Mouse (Mus musculus) heart, adult 2 months (tissue): ENCODE measurements around the gene Tgfbr3l. TPM values are rescaled to one million over a fixed set of nuclear protein-coding genes. Genes with fewer than 3 reads are reported as not detected.

Source experiments
- DNase-seq, 2 experiments: peaks; one replicate each; pipeline ENCODE4 v3.0.0; 2021
- H3K27ac ChIP-seq: fragments of 200-600 bp; 2 replicates; pipeline ENCODE4 v1.8.1; 2022
- H3K27me3 ChIP-seq: fragments of 200-500 bp; 2 replicates; pipeline ENCODE4 v1.6.1; 2012; ENCODE audit warnings: mild to moderate bottlenecking, low read length, inconsistent platforms, mixed read lengths; ENCODE audit not compliant: control insufficient read depth, insufficient read depth
- H3K36me3 ChIP-seq: fragments of 200-500 bp; 2 replicates; pipeline ENCODE4 v1.6.1; 2012; ENCODE audit warnings: low read length, inconsistent platforms; ENCODE audit not compliant: control insufficient read depth, insufficient read depth
- H3K4me1 ChIP-seq: fragments of 200-500 bp; 2 replicates; pipeline ENCODE4 v1.6.1; 2011; ENCODE audit warnings: low read length; ENCODE audit not compliant: control insufficient read depth, insufficient read depth
- H3K4me3 ChIP-seq: fragments of 200-600 bp; 2 replicates; pipeline ENCODE4 v1.8.1; 2022
- H3K79me2 ChIP-seq: fragments of 200-500 bp; replicated peaks from 2 replicates; pipeline ENCODE4 v1.6.1; 2012; ENCODE audit warnings: mild to moderate bottlenecking, inconsistent platforms, low read length, moderate library complexity, mixed read lengths; ENCODE audit not compliant: control insufficient read depth, insufficient read depth
- H3K9ac ChIP-seq: fragments of 200-500 bp; 2 replicates; pipeline ENCODE4 v1.6.1; 2012; ENCODE audit warnings: low read depth, mild to moderate bottlenecking, control low read depth, inconsistent platforms, low read length, mixed read lengths
- CTCF ChIP-seq: fragments of 200-600 bp; IDR thresholded peaks from 2 replicates; pipeline ENCODE4 v1.8.1; 2022; ENCODE audit warnings: antibody characterized with exemption, mild to moderate bottlenecking, moderate library complexity
- EP300 ChIP-seq: fragments of 200-500 bp; IDR thresholded peaks from 2 replicates; pipeline ENCODE4 v1.6.1; 2011; ENCODE audit warnings: low read depth, low read length, control low read depth; ENCODE audit not compliant: insufficient read depth
- POLR2A ChIP-seq: fragments of 200-500 bp; IDR thresholded peaks from 2 replicates; pipeline ENCODE4 v1.6.1; 2011; ENCODE audit warnings: mild to moderate bottlenecking, low read depth, low read length, control low read depth; ENCODE audit not compliant: insufficient read depth
- WGBS: fragments of 180-500 bp; shearing (Covaris S2); methylation state at CpG from one replicate; pipeline ENCODE4 v1.1.7; 2018; 5-methylcytosine and 5-hydroxymethylcytosine counted together
- intact Hi-C: fragments of 180-260 bp; cut with DNase I; formaldehyde crosslinking; loops from one replicate; pipeline ENCODE4 v1.15.1; 2025
- polyA plus RNA-seq: library from polyadenylated mRNA; depleted of rRNA; stranded (reverse); fragments of >200 nt; gene quantifications from 2 replicates; pipeline ENCODE4 v1.2.3, GENCODE M21; 2012
- total RNA-seq, 2 experiments: library from RNA; stranded (reverse); gene quantifications; 2 replicates each; pipeline ENCODE4 v1.2.3; 2021

Tgfbr3l gene
- total and polyA plus RNA-seq, 3 experiments = 2.7 to 10.0 (median 3.8) TPM

DNA sequence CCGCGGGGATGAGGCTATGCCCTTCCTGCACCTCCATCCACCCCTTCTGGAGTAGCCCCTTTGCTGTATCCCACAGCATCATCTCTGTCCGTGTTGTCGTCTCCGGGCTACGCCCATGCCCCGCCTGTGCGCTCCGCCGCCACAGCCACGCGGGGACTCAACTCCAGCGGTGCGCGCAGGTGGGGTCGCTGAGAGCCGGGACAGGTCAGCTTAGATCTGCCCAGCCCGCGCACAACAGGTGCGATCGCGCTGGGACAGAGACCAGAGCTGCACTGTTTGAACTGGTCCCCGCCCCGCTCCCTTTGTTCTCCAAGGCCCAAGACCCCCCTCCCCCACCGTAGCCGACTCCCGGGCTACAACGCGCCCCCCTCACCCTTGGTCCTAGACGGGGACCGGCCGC is 10.7 kb downstream of the Tgfbr3l start:
- Histone ChIP-seq H3K27ac (no peak overlapping the region; the same call in 1 of the 2 replicates), H3K36me3 (no peaks in the 10 kb centered on the region), H3K4me3 (peak overlapping the region; percentile 56), H3K4me1 (peaks cover 3% of the 10 kb centered on the region), H3K9ac (peak overlapping the region; percentile 40), H3K79me2 (no peaks in the 10 kb centered on the region), H3K27me3 (no peaks in the 10 kb centered on the region)
- under 1% methylated on average over 32 of the region's 32 CpGs for WGBS
- DNase-seq = peak in 1 of 2 experiments; percentile 22
- intact Hi-C loops = loop anchor here (1.0 kb wide), 1 partner anchor 17 kb away; the partner anchor contains the start of gene Timm44
- TF ChIP-seq CTCF = no peak
- no peak for TF ChIP-seq EP300
- no peak for TF ChIP-seq POLR2A

DNA sequence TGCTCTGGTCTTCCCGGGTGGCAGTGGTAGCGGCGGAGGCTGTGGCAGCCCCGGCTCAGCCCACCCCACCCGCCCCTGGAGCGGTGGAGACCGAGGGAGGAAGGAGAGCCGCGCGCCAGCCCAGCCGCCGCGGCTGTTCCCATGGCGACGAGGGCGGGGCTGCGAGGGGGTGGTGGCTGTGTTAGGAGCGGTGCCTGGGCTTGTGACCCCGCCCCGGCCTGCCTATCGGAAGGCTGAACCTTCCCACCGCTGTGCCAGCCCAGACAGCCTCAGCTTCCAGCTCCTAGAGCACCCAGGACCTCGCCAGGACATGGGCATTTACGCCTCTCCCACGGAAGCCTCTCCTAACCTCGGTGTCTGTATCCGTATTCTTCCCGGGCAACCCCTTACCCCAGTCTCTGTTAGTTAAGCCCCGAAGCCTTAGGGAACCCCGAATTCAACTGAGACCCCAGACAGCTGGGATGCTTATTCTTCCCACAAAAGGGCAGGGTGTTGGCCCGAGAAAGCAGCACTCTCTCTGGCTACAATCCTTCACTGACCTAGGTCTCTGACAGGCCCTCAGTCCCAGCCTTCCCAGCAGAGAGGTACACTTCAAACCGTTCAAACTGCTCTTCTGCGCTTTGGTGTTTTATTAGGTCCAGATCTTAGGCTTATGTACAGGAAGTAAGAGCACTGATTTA is 11.3 kb downstream of the Tgfbr3l start, which contains the start of gene Ctxn1:
Gene Ctxn1, minus strand, starts transcription at position 150 of the 680 bp plus-strand sequence.
- Histone ChIP-seq H3K9ac (peak within 1 kb of the TSS; percentile 40), H3K27me3 (no peaks in the 10 kb centered on the region), H3K4me1 (peaks cover 3% of the 10 kb centered on the region), H3K79me2 (no peaks in the 10 kb centered on the region), H3K4me3 (peak within 1 kb of the TSS; percentile 56), H3K27ac (no peak within 1 kb of the TSS; the same call in 1 of the 2 replicates), H3K36me3 (no peaks in the 10 kb centered on the region)
- WGBS = 6% methylated on average over 33 of the region's 33 CpGs
- peak; percentile 95 to 98 for DNase-seq
- intact Hi-C loops = loop anchor here (1.0 kb wide), 1 partner anchor 16 kb away; the partner anchor contains the start of gene Timm44
- no peak for TF ChIP-seq EP300
- 0 out of 2 replicates have a peak, but pooled peaks have one; percentile 36 for TF ChIP-seq POLR2A

DNA sequence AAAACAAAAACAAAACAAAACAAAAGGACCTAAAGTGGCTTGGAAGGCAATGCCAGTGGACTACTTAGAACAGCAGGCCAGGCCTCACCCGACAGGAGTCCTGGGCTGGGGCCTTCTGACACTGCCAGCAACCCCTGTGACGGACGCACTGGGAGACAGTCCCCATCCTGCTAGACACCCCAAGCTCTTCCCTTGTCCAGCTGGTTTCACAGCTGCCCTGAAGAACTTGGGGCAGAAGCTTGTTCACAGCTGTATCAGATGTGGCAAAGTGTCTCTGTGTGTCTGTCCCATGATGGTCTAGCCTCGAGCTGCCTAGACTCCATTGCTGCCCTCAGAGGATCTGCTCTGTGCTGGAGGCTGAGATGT is 11.8 kb downstream of the Tgfbr3l start:
- Histone ChIP-seq H3K36me3 (no peaks in the 10 kb centered on the region), H3K27me3 (no peaks in the 10 kb centered on the region), H3K4me3 (no peak overlapping the region), H3K27ac (no peak overlapping the region), H3K9ac (no peak overlapping the region), H3K79me2 (no peaks in the 10 kb centered on the region), H3K4me1 (peaks cover 3% of the 10 kb centered on the region)
- WGBS = 82% methylated on average over 4 of the region's 4 CpGs
- TF ChIP-seq CTCF = no peak
- no peak for TF ChIP-seq POLR2A
- no peak for TF ChIP-seq EP300
- DNase-seq = no peak
- intact Hi-C loops = loop anchor here (1.0 kb wide), 1 partner anchor 16 kb away; the partner anchor contains the start of gene Timm44

DNA sequence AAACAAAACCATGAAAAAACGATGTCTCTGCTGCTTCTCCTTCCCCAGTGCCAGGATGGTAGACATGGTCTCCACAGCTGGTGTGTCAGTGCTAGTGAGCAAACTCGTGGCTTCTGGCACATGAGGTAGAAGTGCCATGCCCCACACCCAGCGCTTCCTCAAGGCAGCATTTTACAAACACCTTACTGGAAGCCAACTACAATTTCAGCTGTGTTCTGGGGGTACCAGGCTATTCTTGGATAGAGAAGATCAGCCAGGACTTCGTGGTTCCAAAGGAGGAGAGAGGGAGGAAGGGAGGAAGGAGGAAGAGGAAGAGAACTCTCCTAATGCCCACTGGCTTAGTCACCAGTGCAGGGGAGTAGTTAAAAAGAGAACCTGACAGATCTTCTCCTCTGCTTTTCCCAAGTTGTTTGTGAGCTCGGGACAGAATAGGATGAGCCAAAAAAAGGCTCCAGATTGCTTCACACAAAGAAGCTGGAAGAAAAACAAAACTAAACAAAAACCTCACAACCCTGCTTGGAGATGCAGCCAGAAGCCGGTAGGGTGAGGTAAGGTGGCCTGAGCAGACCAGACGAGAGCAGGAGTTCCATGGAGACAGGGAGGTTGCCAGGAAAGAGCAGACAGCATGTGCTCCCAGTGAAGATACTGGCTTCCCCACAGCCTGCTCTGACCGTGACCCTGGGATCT is 15.2 kb downstream of the Tgfbr3l start:
- 72% methylated on average over 8 of the region's 8 CpGs for WGBS
- Histone ChIP-seq H3K4me1 (peaks cover 3% of the 10 kb centered on the region), H3K27ac (no peak overlapping the region), H3K36me3 (no peaks in the 10 kb centered on the region), H3K79me2 (no peaks in the 10 kb centered on the region), H3K4me3 (no peak overlapping the region), H3K27me3 (no peaks in the 10 kb centered on the region), H3K9ac (no peak overlapping the region)
- no peak for DNase-seq
- TF ChIP-seq POLR2A (no peak), CTCF (no peak), EP300 (no peak)
- intact Hi-C loops = no loop called here

DNA sequence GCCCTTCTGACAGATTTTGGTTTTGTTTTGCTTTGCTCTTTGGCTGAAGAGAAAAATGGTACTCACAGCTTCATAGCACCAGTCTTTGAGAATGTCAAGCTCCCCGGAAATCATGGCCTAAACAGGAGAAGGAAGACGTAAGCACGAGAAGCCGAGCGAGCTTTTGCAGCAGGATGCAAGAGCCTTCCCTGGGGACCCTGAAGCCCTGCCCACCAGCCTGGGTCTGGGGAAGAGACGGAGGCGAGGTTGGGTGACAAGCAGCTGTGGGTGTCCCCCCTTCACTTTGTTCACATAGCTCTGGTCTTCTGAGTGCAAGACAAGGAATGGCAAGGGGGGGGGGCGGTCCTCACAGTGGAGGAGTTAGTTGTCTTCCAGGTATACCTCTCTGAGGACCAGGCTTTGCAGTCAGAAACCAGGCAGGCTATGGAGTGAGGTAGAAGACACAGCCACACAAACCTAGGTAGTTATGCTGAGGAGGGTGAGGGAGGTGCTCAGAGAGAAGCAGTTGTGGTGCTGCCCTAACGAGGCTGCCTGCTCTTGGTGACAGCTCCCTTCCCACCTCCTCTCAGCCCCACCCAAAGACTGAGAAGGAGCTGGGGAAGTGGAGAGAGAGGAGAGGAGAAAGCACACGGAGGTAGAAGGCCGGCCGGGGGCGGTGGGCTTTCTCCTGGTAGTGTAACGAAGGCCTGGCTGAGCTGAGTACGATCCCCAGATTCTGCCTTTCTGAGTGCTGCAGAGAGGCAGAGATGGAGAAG is 17.3 kb downstream of the Tgfbr3l start:
- intact Hi-C loops = no loop called here
- WGBS = 87% methylated on average over 15 of the region's 15 CpGs
- TF ChIP-seq EP300 = no peak
- no peak for TF ChIP-seq POLR2A
- TF ChIP-seq CTCF = no peak
- Histone ChIP-seq H3K27ac (no peak overlapping the region), H3K36me3 (no peaks in the 10 kb centered on the region), H3K4me3 (no peak overlapping the region), H3K79me2 (no peaks in the 10 kb centered on the region), H3K9ac (no peak overlapping the region), H3K27me3 (no peaks in the 10 kb centered on the region), H3K4me1 (no peaks in the 10 kb centered on the region)
- no peak for DNase-seq
